Mouse (Mus musculus): Measurements from ENCODE around the gene Syncrip.

Syncrip gene

DNA sequence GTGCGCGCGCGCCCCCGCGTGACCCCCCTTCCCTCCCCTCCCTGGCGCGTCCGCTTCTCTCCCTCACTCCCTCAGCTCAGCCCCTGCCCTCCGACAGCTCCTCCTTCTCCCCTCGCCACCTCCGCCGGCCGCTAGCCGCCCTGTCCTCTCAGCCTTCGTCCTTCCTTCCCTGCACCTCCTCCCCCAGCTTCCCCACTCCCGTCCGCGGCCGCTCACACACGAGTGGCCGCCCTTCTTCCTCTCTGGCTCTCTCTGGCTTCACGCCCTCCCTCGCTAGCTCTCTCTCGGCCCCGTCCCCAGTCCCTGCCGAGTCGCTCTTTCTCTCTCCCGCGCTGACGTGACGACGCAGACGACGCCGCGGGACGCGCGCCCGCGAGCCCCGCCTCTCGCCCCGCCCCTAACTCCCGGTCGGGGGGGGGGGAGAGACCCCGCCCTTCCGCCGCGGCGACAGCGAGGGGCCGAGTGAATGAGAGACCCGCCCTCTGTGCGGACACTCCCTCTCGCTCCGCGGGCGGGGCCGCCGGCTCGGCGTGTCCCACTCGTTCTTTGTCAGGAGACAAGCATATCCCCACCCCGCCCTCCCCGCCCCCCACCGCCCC lies at the start of gene Syncrip:
Gene Syncrip (minus strand): TSS at position 345 of the 599 bp plus-strand sequence.
- peak; percentile 83 to 92 for DNase-seq

DNA sequence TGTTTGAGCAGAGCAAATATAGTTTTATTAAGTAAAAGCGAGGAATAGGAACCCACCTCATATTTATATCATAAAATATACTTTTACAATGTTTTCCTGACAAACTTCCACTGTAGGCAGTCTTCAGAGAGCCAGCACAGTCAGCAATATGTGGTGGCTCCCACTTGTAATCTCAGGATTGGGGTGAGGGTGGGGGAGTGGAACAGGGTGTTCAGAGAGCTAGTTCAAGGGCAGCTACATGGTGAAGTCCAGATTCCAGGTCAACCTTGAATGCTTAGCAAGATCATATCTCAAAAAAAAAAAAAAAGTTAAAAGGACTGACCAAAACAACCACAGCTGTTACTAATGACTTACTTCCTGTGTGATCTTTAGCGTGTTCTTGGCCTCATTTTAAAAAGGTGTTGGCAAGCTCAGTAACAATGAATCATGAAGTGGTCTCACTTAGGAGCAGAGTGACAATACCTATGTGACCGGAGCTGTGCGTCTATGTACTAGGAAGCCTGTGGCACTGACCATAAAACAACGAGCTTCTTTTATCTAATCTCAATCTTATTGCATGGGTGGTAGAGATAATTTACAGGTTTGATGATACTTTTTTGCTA lies 47.7 kb upstream of the Syncrip start:
- DNase-seq = no peak

DNA sequence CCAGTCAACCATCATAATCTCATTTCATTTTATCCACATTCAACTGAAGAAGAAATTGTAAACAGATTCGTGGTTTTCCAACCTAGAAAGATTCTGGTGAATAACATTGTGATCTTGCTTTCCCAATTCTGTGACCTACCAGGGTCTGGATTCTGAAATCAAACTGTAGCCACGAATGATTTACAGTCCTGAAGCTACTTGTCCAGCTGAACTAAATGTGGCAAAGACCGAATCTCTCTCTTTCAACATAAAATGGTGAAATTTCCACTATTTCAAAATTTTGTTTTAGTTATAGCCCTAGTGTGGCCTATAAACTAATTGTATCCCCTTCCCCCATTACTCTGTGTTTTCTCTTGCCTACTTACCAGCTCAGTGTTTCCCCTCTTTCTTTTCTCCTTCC lies 47.2 kb upstream of the Syncrip start:
- DNase-seq = no peak

DNA sequence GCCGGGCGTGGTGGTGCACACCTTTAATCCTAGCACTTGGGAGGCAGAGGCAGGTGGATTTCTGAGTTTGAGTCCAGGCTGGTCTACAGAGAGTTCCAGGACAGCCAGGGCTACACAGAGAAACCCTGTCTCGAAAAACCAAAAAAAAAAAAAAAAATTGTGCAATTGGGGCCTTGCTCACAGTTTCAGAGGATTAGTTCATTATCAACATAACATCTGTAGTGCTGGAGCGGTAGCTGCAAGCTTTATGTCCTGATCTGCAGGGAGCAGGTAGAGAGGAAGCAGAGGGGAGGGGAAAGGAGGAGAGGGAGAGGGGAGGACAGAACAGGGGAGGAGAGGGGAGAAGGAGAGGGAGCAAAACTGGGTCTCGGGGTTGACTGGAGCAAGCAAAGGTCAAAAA lies 46.4 kb upstream of the Syncrip start:
- no peak for DNase-seq

DNA sequence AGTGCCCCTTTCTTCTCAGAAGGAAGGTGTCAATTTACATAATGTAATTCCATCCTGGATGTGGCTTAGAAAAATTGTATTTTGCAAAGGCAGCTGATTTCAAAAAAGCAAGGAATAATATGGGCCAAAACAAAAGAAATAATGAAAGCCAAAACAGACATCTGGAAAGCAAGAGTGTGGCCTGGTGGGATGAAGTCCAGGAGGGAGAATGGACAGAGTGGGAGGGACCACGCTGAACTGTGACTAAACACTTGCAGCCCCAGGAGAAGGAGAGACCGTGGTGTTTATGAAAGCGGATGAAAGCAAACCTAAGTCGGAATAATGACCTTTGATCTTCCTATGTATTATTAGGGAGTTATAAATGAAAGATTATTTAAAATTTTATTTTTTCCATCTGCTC lies 45.6 kb upstream of the Syncrip start:
- DNase-seq = no peak

DNA sequence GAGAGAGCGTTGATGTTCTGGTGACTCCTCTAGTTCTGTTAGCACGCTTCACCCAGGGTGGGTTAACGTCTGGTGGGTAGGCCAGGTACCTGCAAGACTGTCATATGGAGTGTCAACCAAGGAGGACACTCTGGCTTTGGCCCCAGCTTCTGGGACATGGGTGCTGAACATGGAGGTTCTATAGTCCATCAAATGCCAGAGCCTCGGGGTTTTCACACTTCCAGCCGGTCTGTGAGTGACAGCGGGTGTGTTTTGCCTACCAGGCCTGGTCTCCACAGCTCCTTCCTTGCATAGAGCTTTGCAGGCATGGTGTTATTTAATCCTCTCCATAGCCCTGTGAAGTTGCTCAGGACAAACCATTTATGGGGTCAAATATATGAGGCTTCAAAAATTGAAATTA lies 43.0 kb upstream of the Syncrip start:
- DNase-seq = no peak

DNA sequence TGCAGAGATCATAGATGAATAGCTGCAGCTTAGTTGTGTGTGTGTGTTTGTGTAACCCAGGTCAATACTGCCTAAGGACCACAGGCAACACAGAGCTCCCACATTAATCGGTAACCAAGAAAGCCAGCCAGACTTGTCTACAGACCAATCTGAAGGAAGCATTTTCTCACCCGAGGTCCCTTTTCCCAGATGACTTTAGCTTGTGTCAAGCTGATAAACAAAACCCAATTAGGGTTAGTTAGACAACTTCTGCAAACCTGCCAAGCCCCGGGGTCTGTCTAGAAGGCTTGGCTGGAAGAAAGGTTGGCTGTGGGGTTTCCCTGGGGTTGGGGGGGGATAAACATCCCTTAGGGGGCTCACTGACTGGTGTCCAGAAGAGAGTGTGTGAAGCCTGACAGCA lies 42.4 kb upstream of the Syncrip start:
- no peak for DNase-seq

DNA sequence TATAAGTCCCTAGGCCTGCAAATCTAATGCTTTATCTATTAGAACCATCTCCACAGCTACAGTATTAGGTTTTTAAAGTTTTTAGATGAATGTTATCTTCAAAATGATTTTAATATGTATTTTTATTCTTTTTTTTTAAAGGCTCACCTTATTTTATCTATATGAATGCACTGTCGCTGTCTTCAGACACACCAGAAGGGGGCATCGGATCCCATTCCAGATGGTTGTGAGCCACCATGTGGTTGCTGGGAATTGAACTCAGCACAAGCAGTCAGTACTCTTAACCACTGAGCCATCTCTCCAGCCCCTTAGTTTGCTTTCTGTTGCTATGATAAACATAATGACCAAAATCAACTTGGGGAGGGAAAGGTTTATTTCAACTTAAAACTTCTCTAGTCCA lies 42.0 kb upstream of the Syncrip start:
- DNase-seq = no peak

DNA sequence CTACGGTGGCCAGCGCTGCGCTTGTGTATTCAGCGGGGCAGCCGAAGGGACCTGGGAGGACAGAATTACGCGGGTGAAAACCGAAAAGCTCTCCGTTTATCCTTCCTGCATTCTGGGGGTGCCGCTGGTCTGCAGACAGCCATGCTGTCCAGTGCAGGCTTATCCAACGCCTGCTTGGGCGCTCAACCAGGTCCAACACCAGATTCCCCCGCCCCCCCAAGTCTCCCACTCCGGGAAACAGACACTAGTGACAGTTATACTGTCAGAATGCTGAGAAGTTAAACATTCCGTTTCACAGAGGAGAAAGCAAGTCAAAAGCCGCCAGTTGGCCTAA lies 40.9 kb upstream of the Syncrip start:
- DNase-seq = no peak

DNA sequence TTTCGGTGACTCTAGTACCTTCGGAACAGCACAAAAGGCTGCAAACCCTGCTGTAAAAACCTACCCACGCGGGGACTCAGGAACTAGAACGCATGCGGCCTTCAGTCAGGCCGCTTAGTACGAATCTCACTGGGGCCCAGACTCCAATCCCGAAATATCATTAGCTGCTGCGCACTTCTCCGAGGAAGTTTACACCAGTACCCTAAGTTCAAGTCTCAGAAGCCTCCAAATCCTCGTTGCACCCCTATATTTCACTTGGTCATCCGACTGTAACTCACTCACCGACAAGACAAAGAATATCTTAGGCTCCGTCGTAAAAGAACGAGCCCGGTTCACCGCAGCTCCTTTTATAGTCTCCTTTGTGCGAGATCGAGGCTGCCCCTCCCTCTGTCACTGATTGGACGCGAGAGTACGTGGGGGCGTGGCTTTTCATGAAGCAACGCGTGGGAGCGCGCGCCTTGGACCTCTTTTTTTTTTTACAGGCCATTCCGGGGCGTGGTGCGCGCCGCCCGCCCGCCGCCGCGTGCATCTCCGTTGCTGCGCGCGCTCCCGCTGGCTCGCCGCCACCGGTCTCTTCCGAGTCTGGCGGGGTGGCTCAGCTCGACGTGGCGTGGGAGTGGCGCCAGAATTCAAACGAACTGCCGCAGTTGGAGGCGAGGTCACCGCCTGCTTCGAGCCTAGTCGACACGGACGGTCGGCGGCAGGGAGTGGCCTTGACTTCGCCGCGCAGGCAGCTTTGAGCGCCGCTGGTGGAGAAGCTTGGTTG lies 40.4 kb upstream of the Syncrip start:
- DNase-seq = peak; percentile 93 to 97

DNA sequence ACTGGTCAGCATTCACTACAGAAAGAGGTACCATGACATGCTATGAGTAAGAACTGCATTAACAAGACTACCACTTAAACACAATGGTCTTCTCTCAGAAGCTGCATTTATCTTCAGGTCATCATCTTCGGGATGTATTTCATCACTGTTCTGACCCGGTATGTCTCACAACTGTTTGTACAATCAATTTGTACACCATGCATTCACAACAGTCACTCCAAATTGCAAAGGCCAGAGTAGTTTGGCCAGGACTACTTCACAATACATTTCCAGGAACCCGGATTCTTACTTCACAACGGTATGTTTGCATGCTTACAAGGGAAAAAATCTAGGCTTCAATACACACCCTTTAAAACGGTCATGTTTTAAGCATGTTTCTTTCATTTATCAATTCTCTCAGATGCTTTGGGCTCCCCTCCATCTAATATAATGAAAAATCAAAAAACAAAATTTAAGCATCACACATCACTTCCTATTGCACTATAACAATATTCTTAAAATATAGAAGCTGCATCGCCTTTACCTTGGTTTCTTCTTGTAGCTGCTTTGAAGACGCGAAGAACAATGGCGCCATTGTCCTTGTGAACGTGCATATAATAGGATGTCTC lies 39.7 kb upstream of the Syncrip start:
- DNase-seq = peak in 1 of 2 experiments; percentile 12

DNA sequence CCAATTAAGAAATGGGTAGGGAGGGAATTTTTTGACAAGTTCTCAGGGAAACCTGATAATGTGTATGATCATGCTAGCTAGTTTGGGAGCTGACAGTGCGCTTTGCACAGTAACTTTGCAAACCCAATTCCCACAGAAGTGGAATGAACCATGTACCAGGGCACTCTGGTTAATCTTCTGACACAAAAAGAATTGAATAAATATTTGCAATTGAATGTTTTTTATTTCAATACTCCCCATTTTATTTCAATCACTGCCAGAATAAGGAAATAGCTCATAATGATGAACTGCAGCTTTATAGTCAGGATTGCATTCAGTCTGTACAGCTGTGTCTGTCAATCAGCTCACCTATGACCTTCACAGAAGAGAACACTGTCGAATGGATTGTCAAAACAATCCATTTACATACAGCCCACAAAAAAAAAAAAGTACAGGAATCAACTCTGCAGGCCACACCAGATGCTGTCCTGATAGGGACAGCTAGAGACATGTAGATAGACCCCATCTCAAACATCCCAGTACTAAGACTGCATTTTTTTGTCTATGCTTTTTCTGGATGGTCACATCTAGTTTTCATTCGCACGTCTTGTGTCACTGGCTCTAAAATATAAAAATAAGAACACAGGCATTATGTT lies 38.6 kb upstream of the Syncrip start:
- DNase-seq = no peak

DNA sequence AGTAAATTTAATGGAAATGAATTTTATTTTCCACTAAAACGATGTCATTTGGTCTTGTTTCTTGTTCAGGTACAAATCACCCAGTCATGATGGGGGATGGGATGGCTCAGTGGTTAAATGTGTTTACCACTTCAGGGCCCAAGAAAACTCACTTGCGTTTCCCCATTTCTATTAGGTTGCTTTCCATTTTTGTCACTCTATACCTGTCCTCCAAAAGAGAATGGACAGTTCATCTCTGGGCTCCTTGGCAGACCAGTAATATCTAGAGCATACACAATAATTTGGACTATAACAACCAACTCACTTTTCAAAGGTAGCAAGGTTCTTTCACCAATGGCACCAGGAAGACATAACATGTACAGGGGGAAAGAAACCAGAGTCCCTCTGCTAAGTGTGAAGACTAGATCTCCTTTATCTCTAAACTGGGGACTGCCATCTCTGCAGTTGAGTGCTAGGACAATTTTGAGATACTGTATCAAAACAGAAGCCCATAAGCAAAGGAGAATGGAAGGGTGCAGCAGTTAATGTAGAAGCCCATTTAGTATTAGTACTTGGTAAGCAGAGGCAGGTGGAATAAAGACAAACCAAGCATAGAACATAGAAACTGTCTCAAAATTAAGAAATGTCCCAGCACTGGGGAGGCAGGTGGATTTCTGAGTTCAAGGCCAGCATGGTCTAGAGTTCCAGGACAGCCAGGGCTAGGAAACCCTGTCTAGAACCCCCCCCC lies 37.9 kb upstream of the Syncrip start:
- no peak for DNase-seq

DNA sequence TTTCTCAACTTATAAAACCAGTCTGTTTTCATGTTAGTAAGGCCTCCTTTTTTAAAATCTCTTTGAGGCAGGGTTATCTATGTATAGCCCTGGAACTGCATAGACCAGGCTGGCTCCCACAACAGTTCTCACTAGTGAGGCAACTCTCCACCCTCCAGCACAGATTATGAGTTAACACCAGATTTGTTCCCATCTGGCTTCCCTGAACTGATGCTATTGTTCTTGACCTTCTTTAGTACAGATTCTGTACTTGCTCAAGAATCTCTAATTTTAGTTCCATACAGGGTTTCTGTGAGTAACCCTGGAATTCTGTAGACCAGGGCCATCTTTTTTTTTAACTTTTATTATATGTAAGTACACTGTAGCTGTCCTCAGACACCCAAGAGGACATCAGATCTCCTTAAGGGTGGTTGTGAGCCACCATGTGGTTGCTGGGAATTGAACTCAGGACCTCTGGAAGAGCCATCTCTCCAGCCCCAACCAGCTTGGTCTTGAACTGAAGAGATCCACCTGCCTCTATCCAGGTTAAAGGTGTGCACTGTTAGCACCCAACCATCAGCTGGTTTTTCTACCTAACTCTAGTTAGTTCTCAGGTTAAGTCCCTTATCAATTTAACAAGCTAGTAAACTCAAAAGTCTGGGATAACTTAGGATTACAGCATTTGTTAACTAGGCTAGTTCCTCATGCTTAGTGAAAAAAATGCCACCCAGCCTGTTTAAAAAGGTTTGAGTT lies 37.2 kb upstream of the Syncrip start:
- DNase-seq = no peak

DNA sequence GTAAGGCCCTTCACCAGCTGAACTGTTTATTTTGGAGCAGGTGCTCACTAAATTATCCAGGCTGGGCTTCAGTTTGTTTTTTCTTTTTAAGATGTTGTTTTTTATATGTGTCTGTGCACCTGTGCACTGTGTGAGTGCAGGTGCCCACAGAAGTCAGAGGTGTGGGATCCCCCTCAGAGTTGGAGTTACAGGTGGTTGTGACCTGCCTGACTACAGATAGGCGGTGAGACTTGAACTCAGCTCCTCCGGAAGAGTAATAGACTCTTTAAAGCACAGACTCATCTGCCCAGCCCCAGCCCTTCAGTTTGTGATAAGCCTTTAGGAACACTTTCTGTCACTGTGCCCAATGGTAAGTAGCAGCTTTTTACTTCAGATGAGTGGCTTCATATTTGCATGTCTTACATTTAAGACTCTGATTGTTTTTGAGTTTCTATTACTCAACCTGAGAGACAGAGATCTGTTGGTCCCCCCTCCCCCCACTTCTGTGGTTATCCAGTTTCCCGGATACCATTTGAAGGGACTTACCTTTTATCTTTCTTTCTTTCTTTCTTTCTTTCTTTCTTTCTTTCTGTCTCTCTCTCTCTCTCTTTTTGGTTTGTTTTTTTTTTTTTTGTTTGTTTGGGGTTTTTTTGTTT lies 34.1 kb upstream of the Syncrip start:
- no peak for DNase-seq

DNA sequence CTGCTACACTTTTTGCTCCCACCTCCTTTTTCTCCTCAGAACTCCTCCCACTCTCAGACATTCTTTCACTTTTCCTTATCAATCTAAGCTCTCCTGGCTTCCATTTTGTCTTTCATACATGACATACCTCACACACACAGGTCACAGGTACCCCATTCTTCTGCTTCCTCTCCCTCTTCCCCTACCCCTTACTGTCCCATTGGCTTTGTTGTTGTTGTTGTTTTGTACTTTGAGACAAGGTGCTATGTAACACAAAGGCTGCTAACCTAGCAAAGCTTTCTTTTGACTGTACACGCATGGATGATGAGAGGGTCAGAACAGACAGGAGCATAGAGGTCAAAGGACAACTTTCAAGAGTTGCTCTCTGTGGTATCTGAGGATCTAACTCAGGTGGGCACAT lies 33.2 kb upstream of the Syncrip start:
- no peak for DNase-seq

DNA sequence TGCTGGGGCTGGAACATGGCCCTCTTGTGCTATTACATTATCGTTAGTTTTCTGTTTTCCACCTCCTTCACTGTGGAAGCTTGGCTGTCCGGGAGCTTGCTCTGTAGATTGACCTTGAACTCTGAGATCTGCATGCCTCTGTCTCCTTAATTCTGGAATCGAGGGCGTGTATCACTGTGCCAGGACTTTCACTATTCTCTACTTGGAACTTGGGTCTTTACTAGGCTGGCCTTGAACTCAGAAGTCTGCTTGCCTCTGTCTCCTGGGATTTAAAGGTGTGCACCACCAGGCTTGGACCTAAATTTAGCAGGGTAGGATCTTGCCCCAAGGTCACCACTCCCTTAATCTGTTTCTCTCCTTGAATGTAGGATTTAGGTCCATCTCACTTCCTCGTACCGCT lies 19.5 kb upstream of the Syncrip start:
- DNase-seq = no peak

DNA sequence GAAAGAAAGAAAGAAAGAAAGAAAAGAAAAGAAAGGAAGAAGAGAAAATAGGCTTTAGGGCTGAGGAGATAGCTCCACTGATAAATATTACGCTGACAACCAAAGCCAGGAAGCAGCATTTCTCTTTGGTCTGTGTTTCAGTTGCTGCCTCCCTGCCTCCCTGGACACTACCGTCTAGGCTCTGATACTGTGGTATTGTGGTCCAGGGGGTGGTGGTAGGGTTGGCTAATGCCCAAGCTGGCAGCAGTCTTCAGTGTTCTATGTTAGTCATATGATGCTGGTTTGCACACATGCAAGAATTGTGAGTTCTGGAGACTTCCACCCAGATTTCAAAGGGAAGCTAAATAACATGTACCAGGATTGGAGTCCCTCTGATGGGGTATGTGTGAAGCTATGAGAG lies 17.7 kb upstream of the Syncrip start:
- DNase-seq = no peak

DNA sequence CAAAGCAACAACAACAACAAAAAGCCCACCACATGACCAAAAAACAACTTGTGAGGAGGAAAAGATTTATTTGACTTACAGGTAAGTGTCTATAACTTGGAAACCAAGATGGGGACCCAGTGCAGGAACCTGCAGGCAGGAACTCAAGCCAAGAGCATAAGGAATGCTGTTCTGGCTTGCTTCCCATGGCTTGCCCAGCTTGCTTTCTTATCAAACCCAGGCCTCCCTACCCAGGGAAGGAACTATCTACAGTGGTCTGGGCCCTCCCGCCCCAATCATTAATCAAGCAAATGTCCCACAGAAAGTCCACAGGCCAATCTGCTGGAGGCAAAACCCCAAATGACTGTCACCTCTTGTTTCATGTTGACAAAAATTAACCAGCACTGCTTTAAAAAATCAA lies 10.1 kb upstream of the Syncrip start:
- DNase-seq = no peak

DNA sequence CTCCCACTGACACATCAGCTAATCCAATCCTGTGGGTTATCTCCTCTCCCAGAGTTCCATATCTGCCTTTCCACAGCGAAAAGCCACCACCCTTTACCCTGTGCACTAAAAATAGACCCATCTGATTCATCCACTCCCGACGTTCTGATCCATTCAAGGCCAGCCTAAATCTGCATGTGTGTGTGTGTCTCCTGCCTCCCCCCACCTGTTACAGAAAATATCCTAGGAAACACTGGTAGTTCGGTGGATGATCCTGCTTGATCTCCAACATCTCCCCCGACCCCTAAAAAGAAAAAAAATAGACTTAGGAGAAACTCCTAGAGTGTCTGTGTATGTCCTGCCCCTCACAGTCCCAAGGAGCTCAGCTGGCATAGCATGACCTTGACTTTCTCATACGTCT lies 2.2 kb upstream of the Syncrip start:
- DNase-seq = no peak

DNA sequence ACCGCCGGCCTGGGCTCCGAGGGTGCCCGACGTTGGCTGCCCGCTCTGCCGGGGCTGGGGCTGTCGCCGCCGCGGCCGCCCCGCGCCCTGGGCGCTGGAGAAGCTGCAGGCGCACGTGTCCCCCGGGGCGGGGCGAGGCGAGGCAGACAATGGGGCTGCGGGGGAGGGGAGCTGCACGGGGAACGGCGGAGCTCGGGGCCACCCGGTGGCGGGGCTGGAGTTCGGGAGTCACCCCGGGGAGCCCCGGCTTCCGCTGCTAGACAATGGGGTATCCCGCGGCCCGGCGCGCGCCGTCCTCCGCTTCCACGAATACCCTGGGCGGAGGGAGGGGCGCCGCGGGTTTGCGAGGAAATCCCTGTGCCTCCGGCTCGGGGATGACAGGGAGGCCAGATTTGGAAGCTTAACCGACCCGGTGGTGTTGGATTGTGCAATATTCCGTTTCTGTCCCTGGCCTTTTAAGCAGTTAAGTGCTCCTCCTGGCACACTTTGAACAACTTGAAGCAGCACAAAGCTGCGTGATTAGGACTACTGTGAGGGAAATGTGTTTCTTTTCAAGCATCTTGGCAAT lies 539 bp upstream of the Syncrip start:
- peak; percentile 76 to 84 for DNase-seq

Data from cerebellum, postnatal 36 days (tissue).